In genomic region chr7:130984294-130984693, GRCm38 (mm10) we compare ENCODE assay signal across 29 mouse cellular contexts. TPM values are rescaled to one million over a fixed set of nuclear protein-coding genes. Genes with fewer than 3 reads are reported as not detected.
A peak's percentile ranks its signal among the peaks of the same experiment; 100 is the strongest.
DNase-seq lines count a peak whose midpoint lies in the region; ATAC-seq and TF ChIP-seq lines count a peak whose summit lies in the region.
"Had no signal": no experiment of that assay in that cellular context is flagged by ENCODE, and none has a peak within 500 bp of the region (broad histone marks: within the 10 kb centered on the region; RNA-seq: fewer than 3 reads in every experiment).

No protein-coding gene starts in this region.

- H3K9me3 ChIP-seq in kidney, postnatal 0 days (replicated peaks; ENCODE audit: low read length), result no peaks in the 10 kb centered on the region
- no peaks in the 10 kb centered on the region for H3K9me3 ChIP-seq in kidney, embryonic 16.5 days (ENCODE audit: low read length)
- no peaks in the 10 kb centered on the region for H3K9me3 ChIP-seq in lung, embryonic 14.5 days (ENCODE audit: low read depth, low read length)
- H3K9me3 ChIP-seq in limb, embryonic 15.5 days, result no peaks in the 10 kb centered on the region
- H3K9me3 ChIP-seq: embryonic facial prominence, embryonic 10.5 days; embryonic facial prominence, embryonic 13.5 days; forebrain, embryonic 13.5 days; hindbrain, embryonic 12.5 days; hindbrain, embryonic 15.5 days had no signal

- H3K27ac ChIP-seq in kidney, postnatal 0 days, result no peak overlapping the region
- H3K27ac ChIP-seq in kidney, embryonic 16.5 days (ENCODE audit: low read length), result no peak overlapping the region
- no peak overlapping the region for H3K27ac ChIP-seq in lung, embryonic 14.5 days (ENCODE audit: low read depth)
- peak overlapping the region; percentile 62; the same call in 1 of the 2 replicates for H3K27ac ChIP-seq in limb, embryonic 15.5 days
- H3K27ac ChIP-seq: embryonic facial prominence, embryonic 10.5 days; embryonic facial prominence, embryonic 13.5 days; forebrain, embryonic 13.5 days; gastrocnemius, adult 2 months; heart, adult 2 months; hindbrain, embryonic 12.5 days; hindbrain, embryonic 15.5 days had no signal

- peak; percentile 62 for DNase-seq in kidney, postnatal 0 days (ENCODE audit: low spot score)
- DNase-seq in lung, embryonic 14.5 days, result peak; percentile 34
- no peak for DNase-seq in lung, postnatal 10 days
- DNase-seq in cerebellum, postnatal 25 days, result no peak
- DNase-seq: adrenal gland, adult 2 months; adrenal gland, postnatal 14 days; cerebellum, adult 11 months; cerebellum, adult 2 months; cerebellum, adult 9-11 months; cerebellum, postnatal 36 days; embryo, embryonic 11 days; forebrain, postnatal 0 days; gastrocnemius, adult 2 months; gastrocnemius, postnatal 14 days; heart, adult 2 months had no signal

- TF ChIP-seq CTCF in kidney, postnatal 0 days (IDR thresholded peaks at IDR 0.05; ENCODE audit: low read depth), result no peak
- no peak for TF ChIP-seq CTCF in lung, embryonic 14.5 days (IDR thresholded peaks at IDR 0.05; ENCODE audit: low read depth)

- no peaks in the 10 kb centered on the region for H3K4me1 ChIP-seq in kidney, postnatal 0 days (replicated peaks; ENCODE audit: insufficient read depth, low read length)
- H3K4me1 ChIP-seq in kidney, embryonic 16.5 days (ENCODE audit: insufficient read depth, low read length), result no peaks in the 10 kb centered on the region
- H3K4me1 ChIP-seq in lung, embryonic 14.5 days (ENCODE audit: insufficient read depth), result peaks cover 6% of the 10 kb centered on the region; the same call in 1 of the 2 replicates
- peaks cover 44% of the 10 kb centered on the region for H3K4me1 ChIP-seq in limb, embryonic 15.5 days
- H3K4me1 ChIP-seq: hindbrain, embryonic 15.5 days had no signal

- H3K36me3 ChIP-seq in kidney, postnatal 0 days (ENCODE audit: insufficient read depth, low read length), result no peaks in the 10 kb centered on the region
- H3K36me3 ChIP-seq in kidney, embryonic 16.5 days (ENCODE audit: insufficient read depth, low read length), result no peaks in the 10 kb centered on the region
- H3K36me3 ChIP-seq in lung, embryonic 14.5 days (ENCODE audit: insufficient read depth), result no peaks in the 10 kb centered on the region
- peaks cover 20% of the 10 kb centered on the region; the same call in 1 of the 2 replicates for H3K36me3 ChIP-seq in limb, embryonic 15.5 days
- H3K36me3 ChIP-seq: embryonic facial prominence, embryonic 10.5 days; embryonic facial prominence, embryonic 13.5 days; hindbrain, embryonic 12.5 days; hindbrain, embryonic 15.5 days had no signal

- no peak overlapping the region for H3K4me3 ChIP-seq in kidney, postnatal 0 days (replicated peaks; ENCODE audit: low read depth, low read length)
- no peak overlapping the region for H3K4me3 ChIP-seq in kidney, embryonic 16.5 days (ENCODE audit: low read length)
- no peak overlapping the region for H3K4me3 ChIP-seq in lung, embryonic 14.5 days (ENCODE audit: low read depth, low read length)
- no peak overlapping the region for H3K4me3 ChIP-seq in limb, embryonic 15.5 days
- H3K4me3 ChIP-seq: embryonic facial prominence, embryonic 10.5 days; embryonic facial prominence, embryonic 13.5 days; erythroblast, embryonic 14.5 days; forebrain, embryonic 13.5 days; gastrocnemius, adult 2 months; heart, adult 2 months; hindbrain, embryonic 12.5 days; hindbrain, embryonic 15.5 days had no signal

- H3K9ac ChIP-seq in kidney, postnatal 0 days (ENCODE audit: low read depth, low read length), result no peak overlapping the region
- no peak overlapping the region for H3K9ac ChIP-seq in kidney, embryonic 16.5 days (replicated peaks; ENCODE audit: low read length)
- H3K9ac ChIP-seq in lung, embryonic 14.5 days, result no peak overlapping the region
- no peak overlapping the region for H3K9ac ChIP-seq in limb, embryonic 15.5 days
- H3K9ac ChIP-seq: embryonic facial prominence, embryonic 13.5 days; forebrain, embryonic 13.5 days; forebrain, postnatal 0 days; hindbrain, embryonic 12.5 days; hindbrain, embryonic 15.5 days had no signal

- ATAC-seq in kidney, postnatal 0 days (replicated peaks; ENCODE audit: low FRiP score, low read depth), result no peak
- ATAC-seq in kidney, embryonic 16.5 days (ENCODE audit: low FRiP score, low TSS enrichment), result no peak
- ATAC-seq in lung, embryonic 14.5 days (ENCODE audit: insufficient read depth), result no peak
- ATAC-seq in limb, embryonic 15.5 days (ENCODE audit: insufficient number of reproducible peaks, low FRiP score, low TSS enrichment, low read depth), result no peak
- ATAC-seq: CD4-positive, CD25-positive, alpha-beta regulatory T cell, adult 4 months; forebrain, embryonic 13.5 days; forebrain, postnatal 0 days had no signal

- H3K27me3 ChIP-seq in kidney, postnatal 0 days (ENCODE audit: insufficient read depth, low read length), result no peaks in the 10 kb centered on the region
- H3K27me3 ChIP-seq in kidney, embryonic 16.5 days (ENCODE audit: insufficient read depth, low read length), result no peaks in the 10 kb centered on the region
- H3K27me3 ChIP-seq in lung, embryonic 14.5 days (ENCODE audit: insufficient read depth, low read length), result no peaks in the 10 kb centered on the region
- H3K27me3 ChIP-seq in limb, embryonic 15.5 days, result no peaks in the 10 kb centered on the region
- H3K27me3 ChIP-seq: embryonic facial prominence, embryonic 13.5 days; forebrain, embryonic 13.5 days; hindbrain, embryonic 12.5 days had no signal

- no peak overlapping the region for H3K4me2 ChIP-seq in kidney, postnatal 0 days (ENCODE audit: low read length)
- no peak overlapping the region for H3K4me2 ChIP-seq in kidney, embryonic 16.5 days (replicated peaks; ENCODE audit: low read depth, low read length)
- H3K4me2 ChIP-seq in lung, embryonic 14.5 days, result no peak overlapping the region
- no peak overlapping the region for H3K4me2 ChIP-seq in limb, embryonic 15.5 days
- H3K4me2 ChIP-seq: embryonic facial prominence, embryonic 13.5 days; forebrain, embryonic 13.5 days; heart, embryonic 11.5 days; hindbrain, embryonic 12.5 days; hindbrain, embryonic 15.5 days had no signal

- WGBS in kidney, postnatal 0 days, result 64% methylated on average over 7 of the region's 7 CpGs
- WGBS in kidney, embryonic 16.5 days, result 73% methylated on average over 7 of the region's 7 CpGs
- 62% methylated on average over 7 of the region's 7 CpGs for WGBS in lung, embryonic 14.5 days
- WGBS in limb, embryonic 15.5 days, result 55% methylated on average over 7 of the region's 7 CpGs

RNA-seq across cellular contexts. Expression of gene Dmbt1, which starts 47.6 kb away (rescaled TPM):
- not detected in 2 replicates for polyA plus RNA-seq in kidney, postnatal 0 days (2015; fragmentation: Nextera tagmentation; extraction: Ambion mirVana)
- polyA plus RNA-seq in kidney, embryonic 16.5 days (2015; fragmentation: Nextera tagmentation; extraction: Ambion mirVana), result not detected in 2 replicates
- not detected in 2 replicates for polyA plus RNA-seq in lung, embryonic 14.5 days (2014; fragmentation: Nextera tagmentation; extraction: Ambion mirVana)
- 0.03 and 0.04 TPM in 2 replicates for polyA plus RNA-seq in limb, embryonic 15.5 days (2015; fragmentation: Nextera tagmentation; extraction: Ambion mirVana)
- polyA plus RNA-seq: adrenal gland, adult 2 months; C2C12; CD4-positive, CD25-positive, alpha-beta regulatory T cell, adult 4 months; embryonic facial prominence, embryonic 10.5 days; embryonic facial prominence, embryonic 13.5 days; erythroblast, embryonic 14.5 days; forebrain, postnatal 0 days; frontal cortex, adult 2 months; heart, embryonic 11.5 days; heart, embryonic 14.5 days; heart, postnatal 0 days; hindbrain, embryonic 12.5 days; hindbrain, embryonic 15.5 days had no signal

RNA-seq across cellular contexts. Expression of gene Htra1, which starts 48.4 kb away (rescaled TPM):
- polyA plus RNA-seq in kidney, postnatal 0 days (2015; fragmentation: Nextera tagmentation; extraction: Ambion mirVana), result 14.5 and 14.8 TPM in 2 replicates
- 8.3 and 13.4 TPM in 2 replicates for polyA plus RNA-seq in kidney, embryonic 16.5 days (2015; fragmentation: Nextera tagmentation; extraction: Ambion mirVana)
- polyA plus RNA-seq in lung, embryonic 14.5 days (2014; fragmentation: Nextera tagmentation; extraction: Ambion mirVana), result 25.8 and 30.0 TPM in 2 replicates
- 317 and 324 TPM in 2 replicates for polyA plus RNA-seq in limb, embryonic 15.5 days (2015; fragmentation: Nextera tagmentation; extraction: Ambion mirVana)
- polyA plus RNA-seq: CD4-positive, CD25-positive, alpha-beta regulatory T cell, adult 4 months; erythroblast, embryonic 14.5 days had no signal

Comparison
In these comparisons a context has a peak if more than half of its experiments do, and no peak if none do; other contexts are left out.
1. DNase-seq: peak in kidney, postnatal 0 days (single experiment) and lung, embryonic 14.5 days (single experiment); none in lung, postnatal 10 days (single experiment) and cerebellum, postnatal 25 days (0 of 2).
2. RNA of gene Htra1, which starts 48.4 kb away (polyA plus RNA-seq): 317 to 324 TPM in limb, embryonic 15.5 days; 25.8 to 30.0 TPM in lung, embryonic 14.5 days, 14.5 to 14.8 TPM in kidney, postnatal 0 days and 8.3 to 13.4 TPM in kidney, embryonic 16.5 days; every median in the first group is over 10 times any median in the second.